Mouse (Mus musculus): ENCODE results near the gene Hist1h1e.
"Not testable (repeated sequence)": the region's sequence is repeated elsewhere in the genome, so short reads cannot be mapped to it uniquely, and the experiment has no call there.

Hist1h1e gene

DNA sequence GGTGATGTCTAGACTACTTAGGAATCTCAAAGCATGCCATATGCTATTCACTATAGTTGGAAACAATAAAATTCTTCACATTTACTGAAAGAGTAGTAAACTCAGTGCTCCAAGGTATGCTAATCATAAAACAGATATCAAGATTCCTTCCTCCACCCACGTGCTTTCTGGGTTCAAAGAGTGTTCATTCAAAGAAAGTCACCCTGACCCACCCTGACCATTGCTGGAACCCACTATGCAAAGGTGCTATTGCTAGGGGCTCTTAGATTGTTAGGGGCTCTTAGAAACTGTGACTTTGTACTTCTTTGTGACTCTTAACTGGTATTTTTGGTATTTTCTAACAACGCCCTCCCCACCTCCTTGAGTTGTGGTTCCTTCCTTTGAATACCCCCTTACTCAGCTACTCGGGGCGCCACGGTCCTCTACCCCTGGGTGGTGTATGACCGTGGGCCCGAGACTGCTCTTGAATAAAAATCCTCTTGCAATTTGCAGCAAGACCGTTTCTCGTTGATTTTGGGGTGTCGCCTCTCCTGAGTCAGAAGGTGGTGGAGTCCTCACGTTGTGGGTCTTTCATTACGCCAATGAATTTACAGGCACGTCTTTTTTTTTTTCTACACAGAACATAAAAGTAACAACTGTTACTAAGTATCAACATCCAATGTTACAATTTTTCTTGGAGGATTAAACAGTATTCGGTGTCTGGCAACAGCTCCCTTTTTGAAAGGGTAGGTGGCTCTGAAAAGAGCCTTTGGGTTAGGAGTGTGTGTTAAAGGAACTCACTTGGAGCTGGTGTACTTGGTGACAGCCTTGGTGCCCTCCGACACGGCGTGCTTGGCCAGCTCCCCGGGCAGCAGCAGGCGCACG lies 49.1 kb downstream of the Hist1h1e start:
- not testable (repeated sequence) for DNase-seq (ENCODE audit: low read depth in 2 of 2, low spot score in 2 of 2)

DNA sequence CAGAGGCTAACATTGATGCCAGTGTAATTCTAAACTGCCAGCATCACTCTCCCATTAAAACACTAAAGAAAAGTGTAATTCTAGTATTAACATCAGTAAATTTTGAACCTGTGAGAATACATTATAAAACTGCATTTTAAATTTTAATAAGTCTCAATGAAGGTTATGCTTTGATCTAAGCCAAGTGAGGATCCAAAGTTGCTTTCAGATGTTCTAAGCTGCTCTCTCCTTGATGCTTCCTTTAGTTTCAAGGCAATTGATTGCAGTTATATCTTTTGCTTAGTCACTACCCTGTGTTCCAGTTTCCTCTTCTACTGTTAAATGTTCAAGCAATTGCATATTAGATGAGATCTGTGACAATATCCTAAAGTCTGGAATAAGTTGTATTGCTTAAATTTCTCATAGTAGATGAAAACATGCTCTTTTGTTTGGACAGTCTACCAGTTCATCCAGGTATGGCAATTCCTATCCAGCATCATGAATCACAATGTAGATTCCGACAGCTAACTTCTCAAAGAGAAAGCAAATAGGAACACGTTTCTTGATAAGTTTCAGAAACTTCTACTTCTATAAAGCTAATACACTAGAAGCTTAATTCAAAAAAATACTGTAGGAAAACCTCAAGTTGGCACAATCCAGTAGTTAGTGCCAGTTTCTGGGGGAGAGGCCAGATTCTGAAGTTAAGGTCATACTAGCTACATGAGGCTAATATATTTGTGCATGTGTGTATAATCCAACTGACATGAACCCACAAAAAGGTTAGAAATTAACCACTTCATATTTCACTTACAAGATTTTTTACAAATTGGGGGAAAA lies 49.9 kb downstream of the Hist1h1e start:
- DNase-seq (ENCODE audit: low read depth in 2 of 2, low spot score in 2 of 2), result no peak

DNA sequence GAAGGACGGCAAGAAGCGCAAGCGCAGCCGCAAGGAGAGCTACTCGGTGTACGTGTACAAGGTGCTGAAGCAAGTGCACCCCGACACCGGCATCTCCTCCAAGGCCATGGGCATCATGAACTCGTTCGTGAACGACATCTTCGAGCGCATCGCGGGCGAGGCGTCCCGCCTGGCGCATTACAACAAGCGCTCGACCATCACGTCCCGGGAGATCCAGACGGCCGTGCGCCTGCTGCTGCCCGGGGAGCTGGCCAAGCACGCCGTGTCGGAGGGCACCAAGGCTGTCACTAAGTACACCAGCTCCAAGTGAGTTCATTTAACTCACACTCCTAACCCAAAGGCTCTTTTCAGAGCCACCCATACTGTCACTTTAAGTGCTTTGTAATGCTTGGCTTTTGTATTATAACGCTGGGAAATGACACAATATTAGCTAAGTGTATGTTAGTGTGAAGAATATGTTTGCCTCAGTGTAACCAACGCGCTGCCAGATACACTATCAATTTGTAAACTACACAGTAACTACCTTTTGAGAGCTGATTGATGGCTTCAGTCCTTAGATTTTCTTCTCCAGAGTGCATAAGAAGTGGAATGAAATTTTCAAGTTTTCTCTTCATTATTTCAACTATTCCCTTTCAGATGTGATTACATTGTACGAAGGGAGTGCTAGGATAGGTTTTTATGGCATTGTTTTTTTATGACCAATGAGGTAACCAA lies 50.7 kb downstream of the Hist1h1e start:
- not testable (repeated sequence) for DNase-seq (ENCODE audit: low read depth in 2 of 2, low spot score in 2 of 2)

GRCm38 (mm10) chr13:23571022-23571503 lies 51.3 kb downstream of the Hist1h1e start, which contains the start of the genes Hist1h2ae and Hist1h2bg:
Gene Hist1h2ae (minus strand): TSS chr13:23571220.
Gene Hist1h2bg (plus strand): TSS chr13:23571396.
- DNase-seq (ENCODE audit: low read depth in 2 of 2, low spot score in 2 of 2), result peak; percentile 48 to 67
